Mouse (Mus musculus) neural tube, embryonic 15.5 days (tissue): ENCODE results near the gene Nrg4. TPM values are rescaled to one million over a fixed set of nuclear protein-coding genes. Genes with fewer than 3 reads are reported as not detected.

Experiments used
- ATAC-seq: fragments of 200-750 bp; cut with Nextera tagmentation; 2 replicates; pipeline ENCODE4 v1.8.0; 2017; ENCODE audit warnings: mild to moderate bottlenecking, moderate TSS enrichment, moderate library complexity; ENCODE audit not compliant: low FRiP score
- H3K27ac ChIP-seq: fragments of 300-500 bp; sonication (generic); replicated peaks from 2 replicates; pipeline ENCODE4 v1.5.1; 2015; ENCODE audit warnings: mild to moderate bottlenecking, inconsistent platforms
- H3K27me3 ChIP-seq: fragments of 300-500 bp; sonication (generic); replicated peaks from 2 replicates; pipeline ENCODE4 v1.6.1; 2015; ENCODE audit warnings: inconsistent platforms
- H3K36me3 ChIP-seq: fragments of 300-500 bp; sonication (generic); 2 replicates; pipeline ENCODE4 v1.6.1; 2015; ENCODE audit warnings: inconsistent platforms
- H3K4me1 ChIP-seq: fragments of 300-500 bp; sonication (generic); 2 replicates; pipeline ENCODE4 v1.6.1; 2015; ENCODE audit warnings: inconsistent platforms
- H3K4me2 ChIP-seq: fragments of 300-500 bp; sonication (generic); 2 replicates; pipeline ENCODE4 v1.6.1; 2015; ENCODE audit warnings: inconsistent platforms, mild to moderate bottlenecking, moderate library complexity
- H3K4me3 ChIP-seq: fragments of 300-500 bp; sonication (generic); replicated peaks from 2 replicates; pipeline ENCODE4 v1.5.1; 2015; ENCODE audit warnings: mild to moderate bottlenecking, inconsistent platforms
- H3K9ac ChIP-seq: fragments of 300-500 bp; sonication (generic); replicated peaks from 2 replicates; pipeline ENCODE4 v1.6.1; 2015; ENCODE audit warnings: mild to moderate bottlenecking, inconsistent platforms
- H3K9me3 ChIP-seq: fragments of 300-500 bp; sonication (generic); replicated peaks from 2 replicates; pipeline ENCODE4 v1.6.1; 2016; ENCODE audit warnings: inconsistent platforms
- WGBS: fragments of 180-500 bp; shearing (Covaris S2); methylation state at CpG from one replicate; pipeline ENCODE4 v1.1.7; 2015; ENCODE audit warnings: mixed read lengths; 5-methylcytosine and 5-hydroxymethylcytosine counted together
- polyA plus RNA-seq: library from polyadenylated mRNA; unstranded; fragments of >200 nt; fragmentation: Nextera tagmentation; extraction: Ambion mirVana; gene quantifications from 2 replicates; pipeline ENCODE4 v1.2.1, GENCODE M21; 2015

Nrg4 gene
- polyA plus RNA-seq, 1 experiment from 2014 or later, result 1.4 TPM

DNA sequence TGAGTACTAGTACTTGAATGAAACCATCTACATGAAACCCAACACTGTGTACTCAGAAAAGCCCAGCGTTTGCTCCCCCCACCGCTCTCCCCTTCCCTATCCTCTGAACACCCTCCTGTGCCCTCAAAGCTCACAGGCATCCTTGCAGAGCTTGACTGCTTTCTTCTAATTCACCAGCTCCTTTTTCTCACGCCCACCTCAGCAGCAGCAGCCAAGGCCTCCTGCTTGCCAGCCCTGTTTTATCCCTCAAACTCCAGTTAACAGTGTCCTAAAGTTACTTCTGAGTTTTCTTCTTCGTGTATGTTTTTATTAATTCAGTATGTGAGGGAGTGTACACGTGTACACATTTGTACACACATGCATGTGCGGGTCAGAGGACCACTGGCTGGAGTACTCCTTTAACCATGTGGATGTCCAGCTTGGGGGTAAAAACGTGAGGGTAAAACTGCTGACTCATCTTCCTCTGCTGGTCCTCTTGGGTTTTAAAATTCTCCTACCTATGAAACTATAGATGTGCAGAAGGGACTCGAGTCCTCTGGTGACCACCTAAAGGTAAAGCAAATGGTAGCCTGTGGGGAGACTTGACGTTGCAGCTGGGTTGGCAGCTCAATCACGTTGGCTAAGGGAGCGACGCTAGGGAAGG lies 12.9 kb downstream of the Nrg4 start:
- Histone ChIP-seq H3K36me3 (no peaks in the 10 kb centered on the region), H3K9ac (no peak overlapping the region), H3K4me1 (no peaks in the 10 kb centered on the region), H3K4me3 (no peak overlapping the region), H3K27ac (no peak overlapping the region), H3K27me3 (no peaks in the 10 kb centered on the region), H3K4me2 (no peak overlapping the region), H3K9me3 (no peaks in the 10 kb centered on the region)
- no peak for ATAC-seq
- 70% methylated on average over 12 of the region's 12 CpGs for WGBS

DNA sequence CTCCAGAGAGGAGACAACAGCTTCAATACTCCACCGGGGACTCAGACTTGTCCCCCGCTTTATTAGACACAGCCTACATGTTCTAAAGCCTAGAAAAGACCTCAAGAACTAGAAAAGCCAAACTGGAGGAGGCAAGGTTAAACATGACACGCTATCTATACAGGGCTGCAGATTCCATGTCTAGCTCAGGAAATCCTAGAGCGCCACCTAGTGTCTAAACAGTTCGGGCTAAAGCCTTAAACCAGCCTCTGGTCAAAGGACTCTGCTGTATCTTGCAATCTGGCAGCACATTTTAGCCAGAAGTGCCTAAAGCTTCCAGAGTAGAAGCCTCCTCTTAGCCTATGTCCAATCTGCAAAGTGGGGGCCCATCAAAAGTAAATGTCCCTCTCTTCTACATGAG lies 15.1 kb downstream of the Nrg4 start:
- Histone ChIP-seq H3K27me3 (no peaks in the 10 kb centered on the region), H3K4me1 (no peaks in the 10 kb centered on the region), H3K4me3 (no peak overlapping the region), H3K9ac (no peak overlapping the region), H3K27ac (no peak overlapping the region), H3K36me3 (no peaks in the 10 kb centered on the region), H3K9me3 (no peaks in the 10 kb centered on the region), H3K4me2 (no peak overlapping the region)
- ATAC-seq, result peak; percentile 74; the same call in 1 of the 2 replicates
- 8% methylated on average over 5 of the region's 5 CpGs for WGBS

DNA sequence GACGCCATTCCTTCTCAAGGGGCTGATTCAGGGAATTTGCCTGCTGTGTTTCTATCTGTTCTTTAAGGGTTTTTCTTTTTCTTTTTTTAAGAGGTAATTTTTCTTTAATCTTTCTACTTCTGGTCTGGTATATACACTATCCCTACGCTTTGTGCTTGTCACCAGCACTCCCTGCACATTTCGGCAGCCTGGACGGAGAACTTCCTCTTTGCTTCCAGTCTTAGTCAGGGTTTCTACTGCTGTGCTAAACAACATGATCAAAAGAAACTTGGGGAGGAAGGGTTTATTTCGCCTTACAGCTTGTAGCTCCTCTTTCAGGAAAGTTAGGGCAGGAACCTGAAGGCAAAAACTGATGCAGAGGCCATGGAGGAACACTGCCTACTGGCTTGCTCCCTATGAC lies 18.2 kb downstream of the Nrg4 start:
- Histone ChIP-seq H3K27me3 (no peaks in the 10 kb centered on the region), H3K9ac (no peak overlapping the region), H3K36me3 (no peaks in the 10 kb centered on the region), H3K4me3 (no peak overlapping the region), H3K4me2 (no peak overlapping the region), H3K9me3 (no peaks in the 10 kb centered on the region), H3K27ac (no peak overlapping the region), H3K4me1 (no peaks in the 10 kb centered on the region)
- WGBS, result 79% methylated on average over 5 of the region's 5 CpGs
- no peak for ATAC-seq

DNA sequence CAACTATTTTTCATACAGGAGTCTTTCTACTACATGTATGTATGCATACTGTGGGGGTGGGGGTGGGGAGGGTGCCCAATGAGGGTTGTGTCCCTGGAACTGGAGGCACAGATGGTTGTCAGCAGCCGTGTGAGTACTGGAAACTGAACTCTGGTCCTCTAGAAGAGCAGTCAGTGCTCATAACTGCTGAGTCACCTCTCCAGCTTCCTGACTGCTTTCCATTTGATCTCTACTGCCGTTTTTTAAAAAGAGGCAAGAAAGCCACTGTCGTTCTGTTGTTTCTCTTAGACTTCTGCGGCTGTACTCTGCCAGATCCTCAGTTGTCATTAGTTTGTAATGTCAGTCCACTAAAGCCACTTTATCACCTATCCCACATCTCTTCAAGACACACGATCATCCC lies 19.1 kb downstream of the Nrg4 start:
- Histone ChIP-seq H3K9me3 (no peaks in the 10 kb centered on the region), H3K4me3 (no peak overlapping the region), H3K4me1 (no peaks in the 10 kb centered on the region), H3K4me2 (no peak overlapping the region), H3K9ac (no peak overlapping the region), H3K36me3 (no peaks in the 10 kb centered on the region), H3K27ac (no peak overlapping the region), H3K27me3 (no peaks in the 10 kb centered on the region)
- no peak for ATAC-seq
- 80% methylated on average over 5 of the region's 5 CpGs for WGBS

DNA sequence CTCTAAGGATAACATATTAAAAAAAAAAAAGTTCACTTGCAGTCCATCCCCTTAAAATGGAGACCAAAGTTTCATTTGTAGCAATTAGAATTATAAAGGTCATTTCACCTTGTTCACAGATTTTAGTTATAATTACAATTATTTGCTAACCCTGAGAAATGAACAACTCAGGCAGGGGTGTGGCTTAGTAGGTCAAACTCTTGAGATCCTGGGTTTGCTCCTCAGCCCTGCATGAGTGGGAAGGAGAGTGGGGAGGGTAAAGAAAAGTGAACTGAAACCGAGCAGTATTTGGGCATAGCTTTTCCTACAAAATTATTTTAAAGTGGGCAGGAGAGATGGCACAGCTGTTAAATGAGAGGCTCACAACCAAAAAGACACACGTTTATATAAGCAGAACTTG lies 19.6 kb downstream of the Nrg4 start:
- no peak overlapping the region for H3K9ac ChIP-seq
- H3K36me3 ChIP-seq, result no peaks in the 10 kb centered on the region
- no peaks in the 10 kb centered on the region for H3K9me3 ChIP-seq
- H3K27ac ChIP-seq, result no peak overlapping the region
- ATAC-seq, result no peak
- no peak overlapping the region for H3K4me3 ChIP-seq
- no peaks in the 10 kb centered on the region for H3K4me1 ChIP-seq
- H3K27me3 ChIP-seq, result no peaks in the 10 kb centered on the region
- WGBS, result 66% methylated on average over 2 of the region's 2 CpGs
- H3K4me2 ChIP-seq, result no peak overlapping the region

GRCm38 (mm10) chr9:55296221-55296620 lies 30.4 kb downstream of the Nrg4 start:
- no peaks in the 10 kb centered on the region for H3K9me3 ChIP-seq
- H3K4me1 ChIP-seq, result no peaks in the 10 kb centered on the region
- no peaks in the 10 kb centered on the region for H3K36me3 ChIP-seq
- no peak for ATAC-seq
- H3K27ac ChIP-seq, result no peak overlapping the region
- H3K4me3 ChIP-seq, result no peak overlapping the region
- H3K9ac ChIP-seq, result no peak overlapping the region
- H3K4me2 ChIP-seq, result no peak overlapping the region
- H3K27me3 ChIP-seq, result no peaks in the 10 kb centered on the region
- WGBS, result 60% methylated on average over 2 of the region's 2 CpGs

- Histone ChIP-seq H3K9me3 (no peaks in the 10 kb centered on the region), H3K9ac (no peak overlapping the region), H3K27ac (no peak overlapping the region), H3K4me1 (no peaks in the 10 kb centered on the region), H3K27me3 (no peaks in the 10 kb centered on the region), H3K4me3 (no peak overlapping the region), H3K36me3 (no peaks in the 10 kb centered on the region), H3K4me2 (no peak overlapping the region)
- 94% methylated on average over 4 of the region's 4 CpGs for WGBS
- ATAC-seq, result no peak
Observed at GRCm38 (mm10) chr9:55291966-55292365, 34.7 kb downstream of the Nrg4 start.

DNA sequence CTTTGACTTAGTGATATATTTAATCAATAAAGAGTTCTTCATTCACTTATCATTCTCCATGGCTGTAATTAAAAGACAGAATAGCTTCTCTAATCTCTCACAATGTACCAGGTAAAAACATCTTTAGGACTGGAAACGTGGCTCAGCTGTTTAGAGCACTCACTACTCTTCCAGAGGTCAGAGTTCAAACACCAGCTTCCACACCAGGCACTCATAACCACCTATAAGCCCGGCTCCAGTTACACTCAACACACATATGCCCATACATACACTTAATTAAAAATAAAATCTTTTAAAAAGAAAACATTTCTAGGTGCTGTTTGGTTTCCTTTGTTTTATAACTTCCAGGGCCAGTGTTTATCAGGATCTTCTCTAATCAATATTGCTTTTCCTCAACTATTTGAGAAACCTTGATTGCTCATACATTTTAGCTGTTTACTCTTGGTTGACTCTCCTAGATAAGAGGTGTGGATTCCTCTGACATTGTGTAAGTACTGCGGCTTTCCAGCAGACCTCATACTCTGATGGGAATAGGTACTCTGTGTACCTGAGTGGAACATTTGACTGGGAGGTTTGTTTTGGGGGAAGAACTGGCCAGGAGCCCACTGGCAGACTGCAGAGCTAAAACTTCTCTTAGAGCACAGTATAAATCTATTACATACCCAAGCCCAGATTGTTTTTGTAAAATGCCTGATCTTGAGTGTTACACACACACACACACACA lies 37.0 kb downstream of the Nrg4 start:
- Histone ChIP-seq H3K27me3 (no peaks in the 10 kb centered on the region), H3K4me3 (no peak overlapping the region), H3K36me3 (no peaks in the 10 kb centered on the region), H3K9ac (no peak overlapping the region), H3K4me1 (no peaks in the 10 kb centered on the region), H3K4me2 (no peak overlapping the region), H3K9me3 (no peaks in the 10 kb centered on the region), H3K27ac (no peak overlapping the region)
- no peak for ATAC-seq
- 78% methylated on average over 3 of the region's 3 CpGs for WGBS

GRCm38 (mm10) chr9:55285197-55285596 lies 41.4 kb downstream of the Nrg4 start:
- ATAC-seq, result no peak
- Histone ChIP-seq H3K4me2 (no peak overlapping the region), H3K27ac (no peak overlapping the region), H3K4me1 (0 out of 2 replicates have a peak, but pooled peaks cover 3% of the 10 kb centered on the region), H3K4me3 (no peak overlapping the region), H3K9ac (no peak overlapping the region), H3K36me3 (no peaks in the 10 kb centered on the region), H3K27me3 (0 out of 2 replicates have a peak, but pooled peaks cover 2% of the 10 kb centered on the region), H3K9me3 (no peaks in the 10 kb centered on the region)
- WGBS, result 87% methylated on average over 3 of the region's 3 CpGs

GRCm38 (mm10) chr9:55283516-55283915 lies 43.1 kb downstream of the Nrg4 start:
- H3K27me3 ChIP-seq, result 0 out of 2 replicates have a peak, but pooled peaks cover 2% of the 10 kb centered on the region
- no peak overlapping the region for H3K9ac ChIP-seq
- no peak for ATAC-seq
- no peak overlapping the region; the same call in 1 of the 2 replicates for H3K4me2 ChIP-seq
- H3K4me1 ChIP-seq, result 0 out of 2 replicates have a peak, but pooled peaks cover 3% of the 10 kb centered on the region
- 9% methylated on average over 14 of the region's 14 CpGs for WGBS
- H3K9me3 ChIP-seq, result no peaks in the 10 kb centered on the region
- no peak overlapping the region for H3K27ac ChIP-seq
- no peak overlapping the region for H3K4me3 ChIP-seq
- H3K36me3 ChIP-seq, result no peaks in the 10 kb centered on the region

GRCm38 (mm10) chr9:55279114-55279825 lies 47.4 kb downstream of the Nrg4 start:
- H3K4me1 ChIP-seq, result 0 out of 2 replicates have a peak, but pooled peaks cover 3% of the 10 kb centered on the region
- no peaks in the 10 kb centered on the region for H3K36me3 ChIP-seq
- ATAC-seq, result no peak
- H3K9ac ChIP-seq, result no peak overlapping the region
- H3K4me2 ChIP-seq, result no peak overlapping the region
- H3K9me3 ChIP-seq, result no peaks in the 10 kb centered on the region
- no peak overlapping the region for H3K4me3 ChIP-seq
- 0 out of 2 replicates have a peak, but pooled peaks cover 2% of the 10 kb centered on the region for H3K27me3 ChIP-seq
- H3K27ac ChIP-seq, result no peak overlapping the region
- WGBS, result 91% methylated on average over 8 of the region's 8 CpGs

GRCm38 (mm10) chr9:55277562-55277961 lies 49.1 kb downstream of the Nrg4 start:
- no peak overlapping the region for H3K4me3 ChIP-seq

More at GRCm38 (mm10) chr9:55277562-55277961, 49.1 kb downstream of the Nrg4 start:
- Histone ChIP-seq H3K9ac (no peak overlapping the region), H3K4me2 (no peak overlapping the region), H3K4me1 (no peaks in the 10 kb centered on the region), H3K9me3 (no peaks in the 10 kb centered on the region), H3K27me3 (no peaks in the 10 kb centered on the region), H3K36me3 (no peaks in the 10 kb centered on the region), H3K27ac (no peak overlapping the region)
- whole genome bisulfite sequencing, result 54% methylated on average over 4 of the region's 4 CpGs
- ATAC-seq, result no peak
